Mouse (Mus musculus) G1E (cell line): ENCODE results near the gene Inha. TPM values are rescaled to one million over a fixed set of nuclear protein-coding genes. Genes with fewer than 3 reads are reported as not detected.

Experiments
- ATAC-seq: 2 replicates; pipeline ENCODE4 v1.8.0; 2016; ENCODE audit warnings: mild to moderate bottlenecking; ENCODE audit not compliant: insufficient number of reproducible peaks, poor library complexity, low FRiP score, severe bottlenecking; ENCODE audit errors: extremely low read depth
- DNase-seq: peaks from one replicate; pipeline ENCODE4 v3.0.0; 2012; ENCODE audit warnings: low spot score
- H3K27me3 ChIP-seq: 2 replicates; pipeline ENCODE4 v1.6.1; 2012; ENCODE audit warnings: mild to moderate bottlenecking, low read length, inconsistent platforms; ENCODE audit not compliant: insufficient read depth
- H3K36me3 ChIP-seq: replicated peaks from 2 replicates; pipeline ENCODE3; 2012; ENCODE audit warnings: mild to moderate bottlenecking, inconsistent platforms
- H3K4me1 ChIP-seq: 2 replicates; pipeline ENCODE4 v1.6.1; 2012; ENCODE audit warnings: low read depth, low read length, inconsistent platforms, mixed read lengths; ENCODE audit not compliant: insufficient read depth
- H3K4me3 ChIP-seq: 2 replicates; pipeline ENCODE4 v1.5.1; 2012; ENCODE audit warnings: low read depth, mild to moderate bottlenecking, inconsistent platforms, low read length, moderate library complexity, mixed read lengths
- H3K9me3 ChIP-seq: replicated peaks from 2 replicates; pipeline ENCODE4 v1.6.1; 2012; ENCODE audit warnings: inconsistent platforms
- CTCF ChIP-seq: IDR thresholded peaks from 2 replicates; pipeline ENCODE4 v1.5.1; 2012; ENCODE audit warnings: low read depth, low read length, inconsistent platforms, mixed read lengths
- GATA1 ChIP-seq: IDR thresholded peaks from 2 replicates; pipeline ENCODE4 v1.6.1; 2012; ENCODE audit warnings: borderline replicate concordance, low read length, inconsistent platforms, mixed read lengths
- GATA2 ChIP-seq: IDR thresholded peaks from 2 replicates; pipeline ENCODE4 v1.6.1; 2012; ENCODE audit warnings: low read depth, low read length, inconsistent platforms, borderline replicate concordance
- POLR2AphosphoS5 ChIP-seq: IDR thresholded peaks from 2 replicates; pipeline ENCODE4 v1.6.1; 2012; ENCODE audit warnings: low read depth, low read length, inconsistent platforms; ENCODE audit not compliant: insufficient replicate concordance
- TAL1 ChIP-seq: conservative IDR thresholded peaks from 2 replicates; pipeline ENCODE4 v1.6.1; 2012; ENCODE audit warnings: low read depth, low read length, inconsistent platforms, mixed read lengths
- polyA plus RNA-seq: library from polyadenylated mRNA; stranded (reverse); fragments of >175 nt; gene quantifications from 2 replicates; pipeline ENCODE4 v1.2.3, GENCODE M21; 2012
- total RNA-seq, 2 experiments: library from RNA; stranded (forward) in 1 of 2; stranded (reverse) in 1 of 2; fragments of 200-1000 nt in 1 of 2; fragments of >200 nt in 1 of 2; fragmentation: Nextera tagmentation in 1 of 2; gene quantifications; 2 replicates each; pipeline ENCODE4 v1.2.3; 2014 to 2017

The Inha gene
- total and polyA plus RNA-seq, 3 experiments, result not detected

DNA sequence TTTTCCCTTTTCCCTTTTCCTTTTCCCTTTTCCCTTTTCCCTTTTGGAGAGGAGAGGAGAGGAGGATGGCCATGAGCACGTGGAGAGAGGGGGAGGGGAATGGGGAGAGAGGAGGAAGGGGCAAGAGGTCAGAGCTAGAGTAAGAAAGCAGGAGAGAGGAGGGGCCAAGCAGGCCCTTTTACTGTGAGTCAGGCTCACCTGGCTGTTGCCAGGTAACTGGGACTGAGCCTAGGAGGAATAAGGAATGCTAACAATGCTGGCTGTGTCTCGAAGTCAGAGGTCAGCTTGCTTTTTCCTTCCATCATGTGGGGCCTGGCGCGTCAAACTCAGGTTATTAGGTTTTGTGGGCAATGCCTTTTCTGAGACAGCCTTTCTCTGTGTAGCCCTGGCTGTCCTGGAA, 11.1 kb downstream of the Inha start:
- peaks cover 26% of the 10 kb centered on the region for H3K4me1 ChIP-seq
- H3K27me3 ChIP-seq, result peaks cover 12% of the 10 kb centered on the region; the same call in 1 of the 2 replicates
- no peaks in the 10 kb centered on the region for H3K36me3 ChIP-seq
- ATAC-seq (no peak), DNase-seq (no peak)
- H3K9me3 ChIP-seq, result no peaks in the 10 kb centered on the region
- no peak for TF ChIP-seq TAL1
- TF ChIP-seq POLR2AphosphoS5, result no peak
- TF ChIP-seq CTCF, result no peak
- TF ChIP-seq GATA1, result no peak
- no peak for TF ChIP-seq GATA2
- H3K4me3 ChIP-seq, result no peak overlapping the region

- H3K4me3 ChIP-seq, result no peak overlapping the region
- no peaks in the 10 kb centered on the region for H3K9me3 ChIP-seq
- DNase-seq (no peak), ATAC-seq (no peak)
- peaks cover 26% of the 10 kb centered on the region for H3K4me1 ChIP-seq
- peaks cover 9% of the 10 kb centered on the region; the same call in 1 of the 2 replicates for H3K27me3 ChIP-seq
- no peaks in the 10 kb centered on the region for H3K36me3 ChIP-seq
- TF ChIP-seq CTCF (no peak), GATA2 (no peak), POLR2AphosphoS5 (no peak)
These were observed 11.6 kb downstream of the Inha start for GRCm38 (mm10) chr1:75518427-75518826.

DNA sequence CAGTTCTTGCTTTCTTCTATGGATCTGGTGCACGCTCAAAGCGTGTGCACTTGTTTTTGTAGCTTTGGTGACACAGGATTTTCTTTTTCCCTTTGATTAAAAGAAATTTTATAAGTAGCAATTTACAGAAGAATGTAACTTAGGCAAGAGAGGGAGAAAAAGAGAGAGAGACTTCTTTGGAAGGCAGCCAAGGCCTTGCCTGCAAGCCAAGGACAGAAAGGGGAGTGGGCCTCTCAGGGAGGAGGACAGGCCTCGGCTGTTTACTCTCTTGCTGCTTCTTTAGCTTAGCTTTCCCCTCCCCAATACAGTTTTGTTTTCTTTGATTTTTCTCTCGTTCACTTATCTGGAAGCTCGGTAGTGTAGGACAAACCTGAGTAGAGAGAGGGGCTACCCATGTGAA, 12.7 kb downstream of the Inha start:
- peaks cover 6% of the 10 kb centered on the region for H3K36me3 ChIP-seq
- peak; percentile 28 for DNase-seq
- H3K27me3 ChIP-seq, result peaks cover 7% of the 10 kb centered on the region; the same call in 1 of the 2 replicates
- no peak for TF ChIP-seq GATA1
- TF ChIP-seq CTCF, result no peak
- TF ChIP-seq GATA2, result no peak
- TF ChIP-seq TAL1, result no peak
- no peak for TF ChIP-seq POLR2AphosphoS5
- ATAC-seq, result no peak
- H3K4me1 ChIP-seq, result peaks cover 32% of the 10 kb centered on the region
- no peaks in the 10 kb centered on the region for H3K9me3 ChIP-seq
- no peak overlapping the region for H3K4me3 ChIP-seq

DNA sequence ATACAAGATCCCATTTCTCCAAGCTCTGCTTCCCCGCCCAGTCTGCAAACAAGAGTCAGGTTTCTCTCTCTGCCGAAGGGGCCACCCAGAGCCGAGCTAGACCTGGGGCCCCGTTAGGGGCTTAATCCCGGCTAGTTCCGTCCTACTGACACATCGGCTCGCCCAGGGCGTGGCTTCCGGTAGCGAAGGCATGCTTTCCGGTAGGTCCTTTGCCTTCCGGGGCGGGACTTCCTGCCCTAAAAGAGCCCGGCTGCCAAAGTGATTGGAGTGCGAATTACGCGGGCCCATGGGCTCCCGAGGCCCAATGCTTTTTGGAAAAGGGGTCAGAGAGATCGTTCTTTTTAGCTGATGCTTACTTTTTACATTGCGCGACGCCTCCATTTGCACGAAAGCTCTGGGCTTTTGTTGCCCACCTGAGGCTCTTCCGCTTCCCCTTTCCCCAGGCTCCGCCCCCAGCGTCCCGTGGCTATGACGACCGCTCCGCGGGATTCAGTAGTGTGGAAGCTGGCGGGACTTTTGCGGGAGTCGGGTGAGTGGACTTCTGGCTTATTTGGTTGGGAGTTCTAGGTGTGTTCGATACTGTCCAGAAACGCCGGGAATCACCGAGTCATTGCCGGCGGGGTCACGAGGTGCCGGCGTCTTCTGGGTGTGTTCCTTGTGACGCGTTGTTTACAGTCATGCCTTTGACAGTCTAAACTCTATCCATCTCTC, 14.6 kb downstream of the Inha start, which contains the start of gene Stk11ip:
Gene Stk11ip (plus strand): TSS at position 209 of the 711 bp plus-strand sequence.
- DNase-seq (peak; percentile 99), ATAC-seq (peak; percentile 96)
- TF ChIP-seq CTCF, result no peak
- peaks cover 36% of the 10 kb centered on the region for H3K4me1 ChIP-seq
- H3K4me3 ChIP-seq, result peak within 1 kb of the TSS; percentile 75
- H3K9me3 ChIP-seq, result no peaks in the 10 kb centered on the region
- peaks cover 25% of the 10 kb centered on the region for H3K36me3 ChIP-seq
- peaks cover 5% of the 10 kb centered on the region; the same call in 1 of the 2 replicates for H3K27me3 ChIP-seq

GRCm38 (mm10) chr1:75524679-75525078, 17.8 kb downstream of the Inha start:
- ATAC-seq (no peak), DNase-seq (no peak)
- no peak for TF ChIP-seq POLR2AphosphoS5
- TF ChIP-seq GATA1, result no peak
- TF ChIP-seq GATA2, result no peak
- no peak for TF ChIP-seq TAL1
- TF ChIP-seq CTCF, result no peak
- Histone ChIP-seq H3K36me3 (peaks cover 57% of the 10 kb centered on the region), H3K27me3 (no peaks in the 10 kb centered on the region), H3K4me3 (no peak overlapping the region), H3K9me3 (no peaks in the 10 kb centered on the region), H3K4me1 (peaks cover 31% of the 10 kb centered on the region)

DNA sequence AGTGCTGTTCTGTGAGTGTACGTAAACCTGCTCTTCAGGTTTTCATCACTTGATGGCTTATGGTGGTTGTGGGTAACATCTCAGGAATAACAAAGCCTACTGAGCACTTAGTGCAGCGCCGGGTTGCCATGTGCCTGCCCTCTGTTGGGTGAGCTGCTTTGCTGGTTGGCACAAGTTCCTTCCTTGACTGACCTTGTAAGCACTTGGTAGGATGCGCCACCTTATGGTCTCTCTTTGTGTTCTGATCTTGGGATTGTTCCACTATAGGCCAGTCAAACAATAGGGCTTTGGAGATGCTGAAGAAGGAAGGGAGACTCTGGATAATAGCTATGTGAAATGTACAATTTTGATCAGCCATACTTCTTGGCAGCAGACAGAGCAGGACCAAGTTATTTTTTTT, 23.7 kb downstream of the Inha start:
- TF ChIP-seq TAL1, result no peak
- TF ChIP-seq CTCF, result no peak
- TF ChIP-seq GATA1, result no peak
- no peak for TF ChIP-seq GATA2
- TF ChIP-seq POLR2AphosphoS5, result no peak
- H3K36me3 ChIP-seq, result peaks cover 98% of the 10 kb centered on the region

More for the DNA sequence above, 23.7 kb downstream of the Inha start:
- H3K27me3 ChIP-seq, result no peaks in the 10 kb centered on the region
- no peak overlapping the region for H3K4me3 ChIP-seq
- DNase-seq (no peak), ATAC-seq (no peak)
- H3K4me1 ChIP-seq, result no peaks in the 10 kb centered on the region
- no peaks in the 10 kb centered on the region for H3K9me3 ChIP-seq
